Mouse (Mus musculus): Measurements from ENCODE around the gene Gm20696. TPM values are rescaled to one million over a fixed set of nuclear protein-coding genes. Genes with fewer than 3 reads are reported as not detected.

The Gm20696 gene
- total RNA-seq, 1 experiment from 2014 or later = 6.0 TPM

Small RNA genes within 50 kb of the gene (microRNA-seq; reads per million reads assigned to microRNA genes)
- 0 reads per million in 2 experiments for gene Gm22328

Other genes starting within 250 kb of the Gm20696 start
- 51.1 and 58.1 TPM in 2 replicates for gene Foxp1, start 144.1 kb downstream of the Gm20696 start, total RNA-seq (2021)
- 22.0 and 23.8 TPM in 2 replicates for gene Eif4e3, start within 50 bp of the Gm20696 start, total RNA-seq (2021)
- 2.0 and 2.5 TPM in 2 replicates for gene Gpr27, start 25.9 kb upstream of the Gm20696 start, total RNA-seq (2021)
- gene Prok2, start 59.6 kb upstream of the Gm20696 start, total RNA-seq (2021) = not detected in 2 replicates

All from adrenal gland, postnatal 25 days (tissue).